Mouse (Mus musculus): ENCODE data around the gene Pbx3.

The Pbx3 gene

DNA sequence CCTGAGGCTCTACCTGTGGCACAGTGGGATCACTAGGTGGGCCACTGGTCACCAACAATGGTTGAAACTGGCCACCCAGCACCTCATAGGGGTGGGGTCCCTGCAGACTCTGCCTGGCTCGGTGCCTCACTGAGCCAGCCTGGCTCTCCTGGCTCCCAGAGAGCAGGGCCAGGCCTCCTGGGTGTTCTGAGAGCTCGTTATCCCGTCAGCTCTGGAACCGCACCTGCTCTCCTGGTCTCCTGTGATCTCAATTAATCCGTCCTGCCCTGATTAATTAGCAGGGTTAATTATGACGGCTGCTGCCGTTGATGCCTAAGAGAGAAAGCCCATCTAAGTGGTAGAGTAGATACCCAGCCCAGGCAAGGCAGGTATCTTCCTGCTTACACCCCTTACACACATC is 237.6 kb downstream of the Pbx3 start:
- no peak for DNase-seq

DNA sequence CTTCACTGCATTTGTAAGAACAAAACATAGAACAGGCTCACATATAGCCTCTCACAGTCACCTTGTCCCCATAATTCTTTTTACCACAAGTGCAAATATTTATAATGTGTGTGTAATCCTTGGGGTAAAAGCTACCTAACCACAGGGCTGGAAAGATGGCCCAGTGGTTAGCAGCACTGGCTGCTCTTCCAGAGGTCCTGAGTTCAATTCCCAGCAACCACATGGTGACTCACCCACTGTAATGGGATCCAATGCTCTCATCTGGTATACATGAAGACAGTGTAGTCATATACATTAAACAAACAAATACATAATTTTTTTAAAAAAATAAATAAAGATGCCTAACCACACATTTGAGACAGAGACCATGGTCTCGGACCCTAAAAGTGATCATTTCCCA is 240.2 kb downstream of the Pbx3 start:
- no peak for DNase-seq

DNA sequence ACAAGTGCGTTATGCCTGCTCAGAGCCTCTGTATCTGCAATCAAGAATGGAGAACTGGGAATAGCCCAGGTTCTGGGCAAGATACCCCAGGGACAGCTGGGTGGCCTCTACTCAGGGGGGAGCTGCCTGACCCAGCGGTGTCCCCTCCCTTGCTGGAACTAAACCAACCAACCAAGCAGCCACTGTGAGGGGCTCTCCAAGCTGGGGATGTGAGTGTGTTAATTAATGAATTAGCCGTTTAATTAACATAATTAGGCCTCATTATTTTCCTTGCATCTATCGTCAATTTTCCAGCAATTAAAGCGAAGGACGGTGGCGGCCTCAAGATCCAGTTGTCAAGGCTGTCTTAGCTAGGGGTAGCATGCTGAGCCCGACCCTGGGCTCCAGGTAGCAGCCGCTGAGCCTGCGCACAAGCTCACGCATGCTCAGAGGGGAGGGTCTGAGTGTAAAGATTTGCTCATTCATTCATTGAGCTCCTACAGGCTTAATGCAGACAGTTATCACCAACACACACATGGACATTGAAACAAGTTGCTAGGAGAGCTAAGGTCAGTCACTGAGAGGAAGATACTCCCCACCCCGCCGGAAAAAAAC is 243.2 kb downstream of the Pbx3 start:
- DNase-seq, result no peak

DNA sequence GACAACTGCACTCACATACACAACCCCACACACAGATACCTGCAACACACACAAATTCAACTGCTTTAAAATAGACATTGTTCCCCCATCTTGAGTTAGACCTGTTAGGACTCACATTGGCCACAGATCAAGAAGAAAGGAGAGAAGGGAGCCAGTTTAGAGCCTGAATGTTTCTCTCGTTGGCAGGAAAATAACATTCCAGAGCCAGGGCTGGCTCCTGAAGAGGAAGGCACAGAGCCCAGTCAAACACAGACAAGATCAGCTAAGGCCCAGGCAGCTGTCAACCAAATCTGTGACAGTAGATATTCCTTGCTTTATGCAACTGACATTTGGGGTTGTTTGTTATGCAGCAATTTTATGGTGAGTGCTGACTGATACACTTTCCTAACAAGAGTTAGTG is 245.1 kb downstream of the Pbx3 start:
- no peak for DNase-seq

DNA sequence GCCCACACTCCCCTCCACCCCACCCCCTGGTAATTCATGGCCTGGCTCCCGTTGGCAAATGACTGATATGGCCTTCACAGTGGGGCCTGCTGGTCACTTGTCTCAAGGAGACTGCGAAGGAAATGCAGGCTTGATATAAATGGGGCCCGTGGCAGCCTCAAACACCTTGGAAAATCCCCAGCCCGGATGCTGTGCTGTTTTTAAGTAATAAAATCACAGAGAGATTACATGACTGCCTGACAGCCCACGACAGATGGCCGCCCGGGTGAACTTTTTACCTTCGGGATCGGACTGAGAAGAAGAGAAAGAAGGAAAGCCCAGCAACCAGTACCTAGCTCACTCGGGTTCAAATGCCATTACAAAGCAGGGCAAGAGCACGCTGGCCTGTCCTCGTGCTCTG is 249.0 kb downstream of the Pbx3 start:
- no peak for DNase-seq
